Mouse (Mus musculus) left cerebral cortex, postnatal 10 days (tissue): ENCODE measurements around the gene B130006D01Rik. TPM values are rescaled to one million over a fixed set of nuclear protein-coding genes. Genes with fewer than 3 reads are reported as not detected.
"Not testable (repeated sequence)": the region's sequence is repeated elsewhere in the genome, so short reads cannot be mapped to it uniquely, and the experiment has no call there.

Experiments
- DNase-seq, 2 experiments: peaks; one replicate each; pipeline ENCODE4 v3.0.0; 2021 to 2022; ENCODE audit warnings: low spot score in 2 of 2, mixed read lengths in 1 of 2; ENCODE audit errors: extremely low spot score in 1 of 2
- intact Hi-C: fragments of 180-260 bp; cut with DNase I; formaldehyde crosslinking; loops from one replicate; pipeline ENCODE4 v1.15.1; 2025
- total RNA-seq, 2 experiments: library from RNA; stranded (reverse); gene quantifications; 2 replicates each; pipeline ENCODE4 v1.2.3; 2021

The B130006D01Rik gene
- total RNA-seq, 2 experiments from 2014 or later: 1.1 to 1.3 TPM

- intact Hi-C loops: no loop called here
- peak in 1 of 2 experiments; percentile 54 for DNase-seq
Observed at GRCm38 (mm10) chr11:95712085-95712562, 11.3 kb upstream of the B130006D01Rik start.

- intact Hi-C loops: no loop called here
Observed at GRCm38 (mm10) chr11:95712563-95713224, 10.7 kb upstream of the B130006D01Rik start, which contains the start of gene Zfp652. Gene Zfp652 (plus strand): TSS chr11:95712673.

GRCm38 (mm10) chr11:95713225-95713810 is 10.1 kb upstream of the B130006D01Rik start:
- intact Hi-C loops: no loop called here
- peak; percentile 28 to 75 for DNase-seq

More at GRCm38 (mm10) chr11:95712563-95713224, 10.7 kb upstream of the B130006D01Rik start, which contains the start of gene Zfp652:
- peak; percentile 69 to 88 for DNase-seq

- intact Hi-C loops: no loop called here
Observed at GRCm38 (mm10) chr11:95713811-95714241, 9.6 kb upstream of the B130006D01Rik start.

DNA sequence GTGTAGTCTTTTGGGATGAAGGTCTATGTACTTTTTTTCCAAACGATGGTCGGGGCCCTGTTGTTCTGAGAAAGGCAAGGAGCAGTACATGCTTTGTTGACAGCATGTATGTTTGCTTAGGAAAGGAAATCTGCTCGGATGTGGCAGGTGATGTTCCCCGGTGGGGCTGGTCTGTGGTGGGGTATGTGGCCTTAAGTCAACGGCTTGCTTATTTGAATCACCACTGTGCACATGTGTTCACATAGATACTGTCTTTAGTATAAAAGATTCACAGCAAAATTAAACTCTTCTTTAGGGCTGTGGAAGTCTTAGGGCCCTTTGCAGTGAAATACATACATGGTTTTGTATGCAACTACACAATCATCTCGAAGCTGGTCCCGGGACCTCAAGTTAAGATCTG is 9.0 kb upstream of the B130006D01Rik start:
- intact Hi-C loops: no loop called here

More at GRCm38 (mm10) chr11:95713811-95714241, 9.6 kb upstream of the B130006D01Rik start:
- no peak for DNase-seq

GRCm38 (mm10) chr11:95716136-95716535 is 7.3 kb upstream of the B130006D01Rik start:
- DNase-seq: no peak
- intact Hi-C loops: no loop called here

More for the DNA sequence above, 9.0 kb upstream of the B130006D01Rik start:
- no peak for DNase-seq

- intact Hi-C loops: no loop called here
- DNase-seq: no peak
Observed at GRCm38 (mm10) chr11:95719356-95719755, 4.0 kb upstream of the B130006D01Rik start.

GRCm38 (mm10) chr11:95724466-95724865 is 1.1 kb downstream of the B130006D01Rik start:
- intact Hi-C loops: no loop called here
- DNase-seq: no peak

- no peak for DNase-seq
- intact Hi-C loops: no loop called here
Observed at GRCm38 (mm10) chr11:95726156-95726555, 2.8 kb downstream of the B130006D01Rik start.

GRCm38 (mm10) chr11:95727947-95728346 is 4.6 kb downstream of the B130006D01Rik start:
- intact Hi-C loops: no loop called here
- no peak for DNase-seq

DNA sequence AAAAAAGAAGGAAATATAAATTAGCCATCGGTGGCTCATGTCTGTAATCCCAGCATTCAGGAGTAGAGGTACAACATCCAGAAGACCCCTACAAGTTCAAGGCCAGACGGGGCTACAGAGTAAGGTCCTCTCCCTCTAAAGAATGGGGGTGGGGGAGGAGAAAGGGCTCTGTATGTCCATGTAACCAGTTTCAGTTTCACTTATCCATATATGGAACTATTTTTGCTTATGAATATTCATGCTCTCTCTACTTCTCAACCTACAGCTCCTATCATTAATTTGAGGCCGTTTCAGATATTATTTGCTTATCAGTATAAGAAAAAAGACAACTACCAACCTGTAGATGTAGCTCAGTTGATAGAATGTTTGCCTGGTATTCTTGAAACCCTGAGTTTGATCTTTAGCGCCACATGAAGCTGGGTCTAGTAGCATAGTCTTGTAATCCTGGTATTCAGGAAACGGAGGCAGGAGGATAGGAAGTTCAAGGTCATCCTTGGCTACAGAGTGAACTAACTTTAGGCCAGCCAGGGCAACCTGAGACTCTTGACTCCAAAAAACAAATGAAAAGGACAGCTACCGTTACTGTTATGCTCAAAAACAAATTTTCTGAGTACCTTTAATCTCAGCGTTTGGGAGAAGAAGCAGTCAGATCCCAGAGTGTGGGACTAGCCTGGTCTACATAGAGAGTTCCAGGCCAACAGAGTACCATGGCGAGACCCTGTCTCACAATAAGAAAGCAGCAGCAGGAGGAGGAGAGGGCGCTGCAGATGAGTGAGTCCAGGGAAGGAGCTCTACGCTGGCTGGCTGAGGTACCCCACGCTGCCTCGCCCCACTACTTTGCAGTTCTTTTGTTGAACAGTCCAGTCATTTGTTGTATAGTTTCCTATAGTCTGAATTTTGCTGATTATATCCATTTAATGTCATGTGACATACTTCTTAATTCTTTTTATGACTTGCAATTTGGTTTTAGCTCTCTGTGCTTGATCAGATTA is 5.8 kb downstream of the B130006D01Rik start:
- intact Hi-C loops: no loop called here
- DNase-seq: no peak

- intact Hi-C loops: no loop called here
- no peak for DNase-seq
Observed at GRCm38 (mm10) chr11:95734485-95734884, 11.1 kb downstream of the B130006D01Rik start.

- DNase-seq: peak in 1 of 2 experiments; percentile 44
- intact Hi-C loops: no loop called here
Observed at GRCm38 (mm10) chr11:95737811-95738210, 14.4 kb downstream of the B130006D01Rik start.

GRCm38 (mm10) chr11:95744521-95744920 is 21.1 kb downstream of the B130006D01Rik start:
- intact Hi-C loops: no loop called here
- DNase-seq: no peak

DNA sequence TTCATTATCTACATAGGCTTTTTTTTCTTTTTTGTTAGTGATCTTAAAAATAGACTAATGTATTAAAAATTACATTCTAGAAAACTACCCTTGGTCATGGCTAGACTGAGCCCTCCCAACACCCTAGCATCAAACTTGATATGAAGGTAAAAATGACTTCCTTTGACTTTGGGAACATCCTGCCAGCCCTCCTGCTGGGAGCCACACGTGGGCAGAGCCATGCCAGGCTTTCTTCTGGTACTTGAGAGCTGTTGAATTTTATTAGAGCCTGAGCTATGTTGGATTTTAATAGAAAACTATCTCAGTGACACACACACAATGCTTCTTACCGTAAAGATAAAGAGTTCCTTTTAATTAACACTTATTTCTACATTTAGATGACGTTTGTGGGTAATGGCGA is 23.4 kb downstream of the B130006D01Rik start:
- DNase-seq: no peak

GRCm38 (mm10) chr11:95748331-95748730 is 24.9 kb downstream of the B130006D01Rik start:
- intact Hi-C loops: no loop called here
- DNase-seq: no peak

More for the DNA sequence above, 23.4 kb downstream of the B130006D01Rik start:
- intact Hi-C loops: no loop called here

DNA sequence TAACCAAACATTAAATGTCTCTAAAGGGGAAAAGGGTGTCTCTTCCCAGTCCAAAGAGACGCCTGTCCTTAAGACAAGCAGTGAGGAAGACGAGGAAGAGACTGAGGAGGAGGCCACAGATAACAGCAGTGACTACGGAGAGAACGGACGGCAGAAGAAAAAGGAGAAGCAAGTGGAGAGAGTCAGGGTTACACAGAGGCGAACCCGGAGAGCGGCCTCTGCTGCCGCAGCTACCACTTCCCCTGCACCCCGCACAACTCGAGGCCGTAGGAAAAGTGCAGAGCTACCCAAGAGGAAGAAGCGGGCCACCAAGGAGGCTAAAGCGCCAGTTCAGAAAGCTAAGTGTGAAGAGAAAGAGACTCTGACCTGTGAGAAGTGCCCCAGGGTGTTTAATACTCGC is 26.2 kb downstream of the B130006D01Rik start:
- intact Hi-C loops: loop anchor here (2.0 kb wide), 1 partner anchor 63 kb away; no protein-coding TSS in a partner anchor
- no peak for DNase-seq

GRCm38 (mm10) chr11:95750995-95751394 is 27.6 kb downstream of the B130006D01Rik start:
- DNase-seq: peak; percentile 74 to 78
- intact Hi-C loops: loop anchor here (2.0 kb wide), 1 partner anchor 64 kb away; no protein-coding TSS in a partner anchor

GRCm38 (mm10) chr11:95755137-95755536 is 31.8 kb downstream of the B130006D01Rik start:
- intact Hi-C loops, DNase-seq: not testable (repeated sequence)
